Mouse (Mus musculus): ENCODE results near the gene Samd14.

The Samd14 gene

GRCm38 (mm10) chr11:94990102-94990748, 19.5 kb upstream of the Samd14 start:
- DNase-seq (ENCODE audit: low spot score) = no peak

GRCm38 (mm10) chr11:94990749-94991577, 18.7 kb upstream of the Samd14 start, which contains the start of gene Ppp1r9b:
Ppp1r9b (plus strand) TSS chr11:94991035.
- peak; percentile 90 for DNase-seq (ENCODE audit: low spot score)

- no peak for DNase-seq (ENCODE audit: low spot score)
Measured at GRCm38 (mm10) chr11:94991641-94992479, 17.8 kb upstream of the Samd14 start.

- no peak for DNase-seq (ENCODE audit: low spot score)
Measured at GRCm38 (mm10) chr11:94992480-94992753, 17.3 kb upstream of the Samd14 start.

GRCm38 (mm10) chr11:94992754-94993606, 16.7 kb upstream of the Samd14 start:
- DNase-seq (ENCODE audit: low spot score) = peak; percentile 55

GRCm38 (mm10) chr11:94994208-94994814, 15.4 kb upstream of the Samd14 start:
- no peak for DNase-seq (ENCODE audit: low spot score)

GRCm38 (mm10) chr11:94994947-94995772, 14.5 kb upstream of the Samd14 start:
- DNase-seq (ENCODE audit: low spot score) = no peak

- no peak for DNase-seq (ENCODE audit: low spot score)
Measured at GRCm38 (mm10) chr11:94996101-94996500, 13.6 kb upstream of the Samd14 start.

GRCm38 (mm10) chr11:94996984-94997383, 12.7 kb upstream of the Samd14 start:
- DNase-seq (ENCODE audit: low spot score) = no peak

- no peak for DNase-seq (ENCODE audit: low spot score)
Measured at GRCm38 (mm10) chr11:94997596-94997995, 12.1 kb upstream of the Samd14 start.

GRCm38 (mm10) chr11:94998041-94998531, 11.6 kb upstream of the Samd14 start:
- DNase-seq (ENCODE audit: low spot score) = no peak

- no peak for DNase-seq (ENCODE audit: low spot score)
Measured at GRCm38 (mm10) chr11:95000128-95000527, 9.6 kb upstream of the Samd14 start.

- DNase-seq (ENCODE audit: low spot score) = no peak
Measured at GRCm38 (mm10) chr11:95000548-95000947, 9.1 kb upstream of the Samd14 start.

GRCm38 (mm10) chr11:95001058-95001457, 8.6 kb upstream of the Samd14 start:
- DNase-seq (ENCODE audit: low spot score) = no peak

- DNase-seq (ENCODE audit: low spot score) = no peak
Measured at GRCm38 (mm10) chr11:95001584-95002347, 7.9 kb upstream of the Samd14 start.

- no peak for DNase-seq (ENCODE audit: low spot score)
Measured at GRCm38 (mm10) chr11:95002705-95003104, 7.0 kb upstream of the Samd14 start.

- DNase-seq (ENCODE audit: low spot score) = no peak
Measured at GRCm38 (mm10) chr11:95004136-95004936, 5.3 kb upstream of the Samd14 start.

GRCm38 (mm10) chr11:95004937-95005198, 4.8 kb upstream of the Samd14 start:
- no peak for DNase-seq (ENCODE audit: low spot score)

GRCm38 (mm10) chr11:95006038-95006437, 3.6 kb upstream of the Samd14 start:
- DNase-seq (ENCODE audit: low spot score) = no peak

Data from ovary, adult 18-20 months (tissue).